Mouse (Mus musculus) G1E (cell line): ENCODE measurements at regions not wholly inside any gene's neighbourhood (a gene's known extent, or its start where the extent isn't known, plus 50 kb on each side); places are given as distances from the start of the nearest gene placed in this dataset.

Experiments
- ATAC-seq: 2 replicates; pipeline ENCODE4 v1.8.0; 2016; ENCODE audit warnings: mild to moderate bottlenecking; ENCODE audit not compliant: insufficient number of reproducible peaks, poor library complexity, low FRiP score, severe bottlenecking; ENCODE audit errors: extremely low read depth
- DNase-seq: peaks from one replicate; pipeline ENCODE4 v3.0.0; 2012; ENCODE audit warnings: low spot score
- H3K27me3 ChIP-seq: 2 replicates; pipeline ENCODE4 v1.6.1; 2012; ENCODE audit warnings: mild to moderate bottlenecking, low read length, inconsistent platforms; ENCODE audit not compliant: insufficient read depth
- H3K36me3 ChIP-seq: replicated peaks from 2 replicates; pipeline ENCODE3; 2012; ENCODE audit warnings: mild to moderate bottlenecking, inconsistent platforms
- H3K4me1 ChIP-seq: 2 replicates; pipeline ENCODE4 v1.6.1; 2012; ENCODE audit warnings: low read depth, low read length, inconsistent platforms, mixed read lengths; ENCODE audit not compliant: insufficient read depth
- H3K4me3 ChIP-seq: 2 replicates; pipeline ENCODE4 v1.5.1; 2012; ENCODE audit warnings: low read depth, mild to moderate bottlenecking, inconsistent platforms, low read length, moderate library complexity, mixed read lengths
- H3K9me3 ChIP-seq: replicated peaks from 2 replicates; pipeline ENCODE4 v1.6.1; 2012; ENCODE audit warnings: inconsistent platforms
- CTCF ChIP-seq: IDR thresholded peaks from 2 replicates; pipeline ENCODE4 v1.5.1; 2012; ENCODE audit warnings: low read depth, low read length, inconsistent platforms, mixed read lengths
- GATA1 ChIP-seq: IDR thresholded peaks from 2 replicates; pipeline ENCODE4 v1.6.1; 2012; ENCODE audit warnings: borderline replicate concordance, low read length, inconsistent platforms, mixed read lengths
- GATA2 ChIP-seq: IDR thresholded peaks from 2 replicates; pipeline ENCODE4 v1.6.1; 2012; ENCODE audit warnings: low read depth, low read length, inconsistent platforms, borderline replicate concordance
- POLR2AphosphoS5 ChIP-seq: IDR thresholded peaks from 2 replicates; pipeline ENCODE4 v1.6.1; 2012; ENCODE audit warnings: low read depth, low read length, inconsistent platforms; ENCODE audit not compliant: insufficient replicate concordance
- TAL1 ChIP-seq: conservative IDR thresholded peaks from 2 replicates; pipeline ENCODE4 v1.6.1; 2012; ENCODE audit warnings: low read depth, low read length, inconsistent platforms, mixed read lengths

DNA sequence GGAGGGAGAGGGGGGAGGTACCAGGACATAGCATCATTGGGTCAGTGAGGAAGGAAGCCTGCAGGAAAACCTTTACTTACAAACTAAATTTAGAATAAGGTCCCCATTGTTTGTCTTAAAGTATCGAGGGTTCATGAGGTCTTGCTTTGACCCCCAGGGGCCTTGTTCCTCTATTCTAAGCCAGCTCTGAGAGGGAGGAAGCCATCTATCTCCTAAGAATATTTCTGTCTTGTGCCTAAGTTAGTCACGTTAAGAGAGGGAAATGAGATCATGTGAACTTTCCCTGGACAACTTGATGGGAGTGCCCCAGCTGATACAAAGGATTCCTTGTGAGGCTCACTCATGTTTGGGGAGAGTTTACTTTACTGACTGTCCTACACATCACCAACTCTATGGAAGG is 261.9 kb downstream of the Cd83 start:
- no peak overlapping the region for H3K4me3 ChIP-seq
- no peak for TF ChIP-seq CTCF
- TF ChIP-seq TAL1, result no peak
- no peak for TF ChIP-seq GATA2
- TF ChIP-seq POLR2AphosphoS5, result no peak
- no peak for TF ChIP-seq GATA1
- DNase-seq (no peak), ATAC-seq (no peak)
- H3K27me3 ChIP-seq, result peaks cover 4% of the 10 kb centered on the region; the same call in 1 of the 2 replicates
- no peaks in the 10 kb centered on the region for H3K9me3 ChIP-seq
- H3K4me1 ChIP-seq, result no peaks in the 10 kb centered on the region
- H3K36me3 ChIP-seq, result no peaks in the 10 kb centered on the region

DNA sequence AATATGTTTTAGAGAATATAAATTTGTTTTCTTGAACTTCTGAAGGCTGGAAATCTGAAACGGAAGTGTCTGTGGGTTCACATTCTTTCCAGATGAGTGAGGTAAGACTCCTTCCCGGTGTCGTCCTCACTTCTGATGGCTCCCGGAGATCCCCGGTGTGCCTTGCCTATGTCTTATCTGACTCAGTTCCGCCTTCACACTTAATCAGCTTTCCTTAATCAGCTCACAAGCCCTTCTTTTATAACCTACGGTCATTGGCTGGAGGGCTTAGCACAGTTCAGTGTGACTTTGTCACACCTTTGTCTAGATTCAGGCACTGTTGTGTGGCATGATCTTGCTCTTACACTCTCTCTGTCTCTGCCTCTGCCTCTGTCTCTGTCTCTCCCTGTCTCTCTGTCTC is 269.6 kb downstream of the Cd83 start:
- TF ChIP-seq TAL1, result no peak
- TF ChIP-seq CTCF, result no peak
- no peak for TF ChIP-seq POLR2AphosphoS5
- no peak for TF ChIP-seq GATA1
- no peak for TF ChIP-seq GATA2
- ATAC-seq (no peak), DNase-seq (no peak)
- no peaks in the 10 kb centered on the region for H3K4me1 ChIP-seq
- H3K27me3 ChIP-seq, result peaks cover 17% of the 10 kb centered on the region; the same call in 1 of the 2 replicates
- H3K36me3 ChIP-seq, result no peaks in the 10 kb centered on the region
- H3K4me3 ChIP-seq, result no peak overlapping the region
- no peaks in the 10 kb centered on the region for H3K9me3 ChIP-seq

DNA sequence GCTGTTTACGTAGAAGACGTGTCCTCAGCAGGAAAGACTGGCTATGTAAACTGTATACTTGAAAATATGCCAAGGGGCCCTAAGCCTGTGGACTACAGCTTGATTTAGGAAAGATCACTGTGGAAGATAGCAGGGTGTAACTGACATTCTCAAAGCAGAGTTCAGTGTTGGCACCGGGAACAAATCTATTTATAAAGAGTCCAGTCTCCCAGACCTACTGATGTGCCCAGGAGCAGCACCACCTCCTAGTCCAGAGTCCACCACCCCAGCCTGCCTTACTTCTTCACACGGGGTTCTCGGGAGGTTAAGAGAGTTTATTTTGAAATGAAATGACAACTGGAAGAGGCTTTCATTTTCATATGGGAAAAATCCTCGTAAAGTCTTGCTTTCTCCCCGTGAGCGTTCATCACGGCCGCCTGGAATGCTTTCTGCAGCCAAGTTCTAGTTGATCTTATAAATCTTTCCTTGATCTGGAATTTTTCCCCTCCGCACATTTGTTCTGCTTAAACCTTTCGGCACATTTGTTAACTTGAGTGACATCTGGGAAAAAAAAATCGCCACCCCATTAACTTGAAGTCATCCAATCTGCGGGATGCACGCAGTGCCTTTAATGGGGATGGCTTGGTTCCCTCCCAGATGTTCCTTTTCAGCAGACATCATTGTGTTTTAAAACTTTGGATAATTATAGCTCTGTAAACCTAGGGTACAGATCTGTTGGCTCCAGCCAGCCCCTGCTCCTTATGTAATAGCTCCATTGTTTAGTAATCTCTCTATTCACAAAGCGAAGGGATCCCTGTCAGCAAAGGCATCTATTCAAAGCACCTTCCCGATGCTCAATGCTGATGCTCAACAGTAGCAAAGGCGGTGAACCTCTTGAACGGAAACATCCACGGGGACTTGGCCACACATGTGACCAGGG is 271.3 kb downstream of the Cd83 start:
- Histone ChIP-seq H3K9me3 (no peaks in the 10 kb centered on the region), H3K4me3 (no peak overlapping the region), H3K36me3 (no peaks in the 10 kb centered on the region), H3K4me1 (no peaks in the 10 kb centered on the region), H3K27me3 (peaks cover 17% of the 10 kb centered on the region; the same call in 1 of the 2 replicates)
- ATAC-seq, result no peak
- DNase-seq, result no peak
- no peak for TF ChIP-seq GATA2
- TF ChIP-seq TAL1, result no peak
- no peak for TF ChIP-seq GATA1
- TF ChIP-seq POLR2AphosphoS5, result no peak
- no peak for TF ChIP-seq CTCF

DNA sequence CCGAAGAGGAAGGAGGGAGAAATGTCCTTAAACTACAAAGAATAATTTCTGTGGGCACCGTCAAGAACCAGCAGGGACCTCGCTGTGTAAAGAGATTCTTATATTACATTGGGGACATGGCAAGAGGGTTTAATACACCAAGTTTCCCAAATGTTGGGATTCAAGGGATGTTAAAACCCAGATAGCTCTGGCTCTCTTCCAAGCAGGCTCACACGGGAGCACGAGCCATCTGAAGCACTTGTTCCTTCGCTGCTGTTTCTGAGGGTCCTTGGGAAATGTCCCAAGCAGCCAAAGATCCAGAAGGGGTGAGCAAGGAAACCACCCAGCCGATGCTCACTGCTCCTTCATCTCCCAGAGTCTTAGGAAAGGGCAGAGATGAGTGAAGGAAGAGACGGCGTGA is 272.1 kb downstream of the Cd83 start:
- Histone ChIP-seq H3K4me3 (no peak overlapping the region), H3K36me3 (no peaks in the 10 kb centered on the region), H3K9me3 (no peaks in the 10 kb centered on the region), H3K27me3 (peaks cover 17% of the 10 kb centered on the region; the same call in 1 of the 2 replicates), H3K4me1 (no peaks in the 10 kb centered on the region)
- DNase-seq, result no peak
- TF ChIP-seq POLR2AphosphoS5 (no peak), GATA2 (no peak), CTCF (no peak), GATA1 (no peak), TAL1 (no peak)
- ATAC-seq, result no peak

DNA sequence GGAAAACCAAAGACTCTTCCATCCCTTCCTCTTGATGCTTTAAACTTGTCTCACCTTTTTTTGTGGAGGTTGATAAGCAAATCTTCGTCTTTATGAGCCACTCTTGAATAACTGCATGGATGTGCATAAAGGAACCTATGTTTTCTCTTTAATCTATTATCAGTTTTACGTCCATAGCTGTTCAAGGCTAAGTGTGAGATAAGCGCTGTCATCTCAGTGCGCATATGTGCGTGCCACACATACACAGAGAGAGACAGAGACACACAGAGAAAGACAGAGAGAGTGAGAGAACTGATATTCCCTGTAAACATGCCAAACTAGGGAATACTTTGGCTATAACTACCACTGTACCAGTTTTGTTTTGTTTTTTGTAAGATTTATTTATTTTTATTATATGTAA is 273.0 kb downstream of the Cd83 start:
- DNase-seq (no peak), ATAC-seq (no peak)
- Histone ChIP-seq H3K9me3 (no peaks in the 10 kb centered on the region), H3K4me1 (no peaks in the 10 kb centered on the region), H3K4me3 (no peak overlapping the region), H3K27me3 (peaks cover 17% of the 10 kb centered on the region; the same call in 1 of the 2 replicates), H3K36me3 (no peaks in the 10 kb centered on the region)
- TF ChIP-seq TAL1 (no peak), GATA2 (no peak), GATA1 (no peak), POLR2AphosphoS5 (no peak), CTCF (no peak)

DNA sequence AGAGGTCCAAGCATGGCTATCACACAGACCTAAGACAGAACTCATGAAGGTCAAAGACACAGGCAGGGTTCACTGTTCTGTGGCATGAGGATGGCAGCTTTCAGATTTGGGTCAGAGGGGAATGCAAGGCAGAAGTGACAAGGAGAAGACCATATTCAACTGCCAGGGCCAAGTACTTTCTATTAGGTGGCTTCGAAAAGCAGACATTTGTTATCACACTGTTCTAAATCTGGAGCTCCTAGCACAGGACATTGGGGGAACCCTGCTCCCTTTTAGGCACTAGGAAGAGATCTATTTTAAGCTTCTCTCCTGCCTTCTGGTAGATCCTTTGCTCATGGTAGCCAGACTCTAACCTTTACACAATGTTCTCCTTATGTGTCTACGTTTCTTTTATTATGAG is 273.7 kb downstream of the Cd83 start:
- H3K9me3 ChIP-seq, result no peaks in the 10 kb centered on the region

More for the DNA sequence above, 273.7 kb downstream of the Cd83 start:
- Histone ChIP-seq H3K36me3 (no peaks in the 10 kb centered on the region), H3K4me1 (no peaks in the 10 kb centered on the region), H3K4me3 (no peak overlapping the region), H3K27me3 (peaks cover 12% of the 10 kb centered on the region; the same call in 1 of the 2 replicates)
- no peak for DNase-seq
- no peak for ATAC-seq
- TF ChIP-seq GATA2, result no peak
- TF ChIP-seq TAL1, result no peak
- no peak for TF ChIP-seq POLR2AphosphoS5
- no peak for TF ChIP-seq GATA1
- TF ChIP-seq CTCF, result no peak
